Mouse (Mus musculus) yolk sac, embryonic 10.5 days (tissue): ENCODE results near the gene C1qtnf5.
A peak's percentile ranks its signal among the peaks of the same experiment; 100 is the strongest.

Experiments used
- DNase-seq: peaks from one replicate; pipeline ENCODE4 v3.0.0-alpha.2; 2017; ENCODE audit warnings: low spot score

C1qtnf5 gene

DNA sequence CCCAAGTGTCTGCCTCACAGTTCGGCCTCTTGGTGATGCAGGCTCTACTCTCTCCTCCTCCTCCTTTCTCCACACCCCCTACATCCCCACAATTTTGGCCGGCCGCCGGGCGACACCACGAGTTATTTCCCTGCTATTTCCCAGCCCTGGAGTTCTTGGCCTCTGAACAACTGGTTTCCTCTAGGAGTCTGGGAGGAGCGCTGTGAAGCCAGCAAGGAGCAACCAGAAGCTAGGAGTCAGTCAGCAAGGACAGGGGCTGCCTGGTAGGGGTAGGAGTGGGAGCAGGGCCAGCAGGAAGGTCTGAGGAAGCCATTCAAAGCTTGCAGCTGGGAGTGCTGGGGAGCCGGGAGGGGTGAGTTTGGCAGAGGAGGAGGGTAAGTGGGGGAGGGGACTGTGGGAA, at the start of gene C1qtnf5:
C1qtnf5 (plus strand) TSS at position 136 of the 400 bp plus-strand sequence.
- DNase-seq, result no peak

DNA sequence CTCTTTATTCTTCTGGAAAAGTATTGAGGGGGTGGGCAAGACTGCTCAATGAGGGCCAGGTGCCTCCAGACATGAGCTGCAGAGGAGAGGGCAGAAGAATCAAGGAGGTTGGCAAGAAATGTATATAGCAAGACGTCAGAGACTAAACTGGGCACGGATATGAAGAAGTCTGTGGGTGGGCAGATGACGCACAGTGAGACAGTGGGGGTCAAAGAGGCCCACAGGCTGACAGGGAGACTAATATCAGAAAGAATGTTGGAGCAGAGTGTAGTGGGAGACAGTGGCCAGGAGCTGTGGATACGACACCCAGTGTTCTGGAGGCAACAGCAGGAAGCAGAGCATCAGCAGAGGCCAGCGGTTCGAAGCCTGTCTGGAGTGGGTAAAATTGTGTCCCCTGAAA, 48.4 kb upstream of the C1qtnf5 start:
- no peak for DNase-seq

DNA sequence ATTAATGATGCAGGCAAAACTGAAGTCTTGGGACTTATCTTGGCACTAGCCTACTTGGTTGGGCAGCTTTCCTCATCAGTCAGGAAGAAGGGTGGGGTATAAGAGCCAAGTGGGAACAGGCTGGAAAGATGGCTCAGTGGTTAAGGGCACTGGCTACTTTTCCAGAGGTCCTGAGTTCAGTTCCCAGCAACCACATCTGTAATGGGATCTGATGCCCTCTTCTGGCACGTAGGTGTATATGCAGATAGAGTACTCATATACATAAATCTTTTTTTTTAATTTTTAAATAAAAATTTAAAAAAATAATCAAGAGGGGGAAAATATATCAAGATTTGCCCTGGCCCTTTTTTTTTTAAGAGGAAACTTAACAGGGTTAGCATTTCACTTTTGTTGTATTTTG, 41.9 kb upstream of the C1qtnf5 start:
- no peak for DNase-seq

DNA sequence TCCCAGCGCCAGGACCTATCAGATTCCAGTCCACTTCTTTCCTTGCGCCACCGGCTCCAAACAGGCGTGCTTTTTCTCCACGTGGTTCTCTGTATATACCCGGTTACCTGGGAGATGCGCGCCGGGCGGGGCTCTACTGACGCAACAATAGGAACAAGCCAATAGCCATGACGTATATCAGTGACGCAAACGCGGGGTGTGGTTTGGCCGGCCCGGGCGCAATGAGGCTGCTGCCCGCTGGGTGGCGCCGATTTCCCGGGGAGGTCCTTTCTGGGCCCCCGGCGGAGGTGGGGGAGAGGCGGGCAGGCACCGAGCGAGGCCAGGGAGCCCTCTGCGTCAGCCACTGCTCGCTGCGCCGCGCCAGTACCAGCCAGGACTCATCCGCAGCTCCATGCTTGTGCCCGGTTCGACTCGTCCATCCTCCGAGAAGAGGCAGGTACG, 40.2 kb upstream of the C1qtnf5 start, which contains the start of gene Usp2:
Usp2 (plus strand) TSS at position 237 of the 441 bp plus-strand sequence.
- peak; percentile 98 for DNase-seq

DNA sequence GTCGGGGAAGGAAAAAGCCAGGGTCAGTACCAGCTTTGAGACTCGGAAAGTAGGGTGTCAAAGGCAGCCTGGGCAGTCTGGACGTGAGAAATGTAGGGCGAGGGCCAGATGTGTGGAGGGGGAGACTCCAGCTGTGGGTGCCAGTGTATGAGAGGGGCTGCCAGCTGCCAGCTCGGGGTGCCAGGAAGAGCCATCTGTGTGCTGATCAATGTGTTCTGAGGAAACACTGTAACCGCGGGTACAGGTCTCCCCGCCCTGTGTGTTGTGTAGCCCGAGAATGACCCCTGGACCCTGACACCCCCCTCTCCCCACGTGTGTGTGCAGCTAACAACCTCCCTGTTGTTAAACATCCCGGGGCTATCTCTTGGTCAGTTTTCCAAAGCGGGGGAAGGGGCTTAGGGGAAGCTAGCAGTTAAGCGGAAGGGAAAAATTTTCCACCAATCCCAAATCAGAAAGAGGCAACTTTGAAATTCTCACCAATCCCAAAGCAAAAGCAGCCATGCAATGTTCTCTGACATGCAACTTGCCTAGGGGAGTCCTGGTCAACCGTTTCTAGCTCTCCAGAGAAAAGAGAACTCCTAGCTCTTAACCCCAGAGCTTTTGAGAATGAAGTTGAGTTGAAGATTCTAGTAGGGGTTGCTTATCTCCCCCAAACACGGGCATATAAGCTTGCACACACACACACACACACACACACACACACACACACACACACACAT, 39.6 kb upstream of the C1qtnf5 start:
- DNase-seq, result no peak

DNA sequence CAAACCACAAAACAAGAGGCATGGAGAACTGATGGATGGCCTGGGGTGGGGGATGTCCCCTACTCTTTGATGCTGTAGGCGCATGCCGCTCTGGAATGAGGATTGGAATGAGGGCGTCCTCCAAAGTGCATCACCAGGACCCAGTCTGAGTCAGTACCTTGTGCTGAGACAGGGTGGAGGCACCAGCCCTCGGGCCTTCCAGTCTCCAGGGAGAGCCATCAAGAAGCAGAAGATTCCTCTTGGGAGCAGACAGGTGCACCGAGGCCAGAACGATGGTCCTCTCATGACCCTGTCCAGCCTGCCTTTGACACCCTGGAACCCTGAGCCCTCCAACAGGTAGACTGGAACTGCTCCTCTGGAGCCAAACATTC, 39.1 kb upstream of the C1qtnf5 start:
- no peak for DNase-seq

DNA sequence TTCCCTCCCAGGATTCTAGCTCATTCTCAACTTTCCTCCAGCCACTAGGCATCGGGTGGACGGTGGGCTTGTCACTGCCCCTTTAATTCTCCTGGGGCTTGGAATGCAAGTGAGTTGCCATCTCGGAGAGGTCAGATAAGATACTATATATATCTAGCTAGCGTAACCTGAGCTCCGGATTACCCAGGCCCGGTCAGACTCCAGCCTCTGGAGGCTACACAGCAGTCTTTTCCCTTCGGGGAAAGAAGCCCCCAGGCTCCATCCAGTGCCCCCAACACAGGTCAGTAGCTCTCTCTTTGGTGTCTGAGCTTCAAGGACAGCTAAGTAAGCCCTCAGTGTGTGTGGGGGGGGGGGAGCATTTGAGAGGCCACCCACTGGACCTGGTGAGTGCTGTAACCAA, 37.8 kb upstream of the C1qtnf5 start:
- DNase-seq, result no peak

DNA sequence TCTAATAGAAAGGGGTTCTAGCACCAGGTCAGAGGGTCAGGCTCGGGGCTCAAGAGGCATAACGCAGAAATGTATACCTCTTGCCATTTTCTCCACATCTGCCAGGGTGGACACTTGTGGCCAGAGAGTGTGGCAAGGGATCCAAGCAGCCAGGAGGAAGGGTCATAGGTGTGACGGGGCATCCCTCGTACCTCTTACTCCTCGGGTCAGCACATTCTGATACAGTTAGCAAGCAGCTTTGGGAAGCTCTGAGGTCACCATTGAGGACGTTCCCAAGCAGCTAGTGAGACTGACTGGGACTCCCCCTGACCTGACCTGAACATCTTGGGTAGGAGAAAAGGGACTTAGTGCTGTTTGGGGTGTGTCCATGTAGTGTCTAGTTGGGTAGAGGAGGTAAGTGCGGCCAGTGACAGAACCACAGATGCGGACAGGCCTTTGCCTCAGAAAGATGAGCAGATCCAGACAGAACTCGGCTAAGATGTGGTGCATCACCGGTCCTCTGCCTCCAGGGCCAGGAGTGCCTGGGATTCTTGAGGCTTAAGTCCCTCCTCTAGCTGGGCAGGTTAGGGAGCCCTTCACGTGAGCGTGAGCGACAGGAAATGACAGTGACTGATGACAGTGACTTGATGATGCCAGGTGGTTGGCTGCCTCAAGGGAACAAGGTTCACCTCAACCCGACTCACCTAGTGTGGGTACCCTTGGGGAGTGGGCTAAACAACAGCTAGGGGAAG, 36.8 kb upstream of the C1qtnf5 start:
- no peak for DNase-seq

DNA sequence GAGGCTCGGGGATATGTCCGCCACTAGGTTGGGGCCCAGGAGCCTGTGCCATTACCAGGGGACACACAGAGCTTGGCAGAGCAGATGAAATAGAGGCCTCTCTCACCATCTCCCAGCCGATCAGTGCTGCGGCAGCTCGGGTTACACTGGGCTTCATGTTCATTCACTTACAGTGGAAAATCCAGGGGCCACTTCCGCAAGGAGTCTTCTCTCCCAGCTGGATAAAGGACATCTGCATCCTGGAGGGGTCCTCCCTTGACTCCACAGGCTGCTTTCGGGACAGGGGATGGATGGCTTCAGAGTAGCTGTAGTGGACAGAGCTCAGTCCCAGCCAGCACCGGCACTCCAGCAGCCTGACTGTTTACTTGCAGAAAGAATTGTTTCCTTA, 36.2 kb upstream of the C1qtnf5 start:
- no peak for DNase-seq

DNA sequence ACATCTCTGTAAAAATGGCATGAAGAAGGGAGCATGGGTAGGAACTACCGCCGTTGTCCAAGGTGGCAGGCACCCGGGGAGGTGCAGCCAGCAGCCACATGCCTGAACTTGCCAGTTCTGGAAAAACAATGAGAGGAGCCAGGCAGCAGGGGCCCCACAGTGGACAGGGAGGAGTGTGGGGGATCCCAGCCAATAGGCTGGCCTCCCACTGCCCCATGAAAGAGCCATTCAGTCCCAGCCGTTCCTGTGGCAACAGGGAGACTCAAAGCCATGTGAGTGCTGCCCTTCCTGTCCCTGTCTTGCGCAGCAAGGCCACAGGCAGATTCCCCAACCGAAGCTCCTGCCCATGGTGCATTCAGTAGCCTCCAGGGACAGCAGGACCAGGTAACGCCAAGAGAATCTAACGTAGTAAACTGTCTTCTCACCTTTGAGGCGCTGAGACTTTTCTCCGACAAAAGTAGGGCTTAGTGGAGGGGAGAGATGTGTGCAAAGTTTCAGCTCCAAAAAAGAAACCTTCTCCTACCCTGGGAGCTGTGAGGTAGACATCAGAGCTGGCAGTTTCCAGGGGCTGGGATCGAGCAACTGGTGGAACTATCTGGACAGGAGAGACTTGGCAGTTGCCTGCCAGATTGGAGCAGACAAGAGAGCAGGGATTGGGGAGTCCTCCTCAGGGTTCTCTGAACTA, 35.0 kb upstream of the C1qtnf5 start:
- DNase-seq, result no peak

DNA sequence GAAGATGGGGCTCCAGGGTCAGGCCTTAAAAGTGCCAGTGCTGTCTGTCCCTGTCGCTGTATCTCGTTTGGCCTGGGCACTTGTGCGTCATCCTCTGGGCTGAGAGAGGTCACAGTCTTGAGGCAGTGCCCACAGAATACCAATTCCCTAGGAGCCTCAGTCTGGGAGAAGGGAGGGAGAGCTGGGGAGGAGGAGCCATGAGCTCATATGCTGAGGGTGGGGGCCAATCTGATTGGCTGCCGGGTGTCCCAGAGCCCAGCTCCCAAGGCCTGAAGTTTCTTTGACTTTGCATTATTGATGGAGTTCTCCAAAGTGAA, 34.5 kb upstream of the C1qtnf5 start:
- no peak for DNase-seq

DNA sequence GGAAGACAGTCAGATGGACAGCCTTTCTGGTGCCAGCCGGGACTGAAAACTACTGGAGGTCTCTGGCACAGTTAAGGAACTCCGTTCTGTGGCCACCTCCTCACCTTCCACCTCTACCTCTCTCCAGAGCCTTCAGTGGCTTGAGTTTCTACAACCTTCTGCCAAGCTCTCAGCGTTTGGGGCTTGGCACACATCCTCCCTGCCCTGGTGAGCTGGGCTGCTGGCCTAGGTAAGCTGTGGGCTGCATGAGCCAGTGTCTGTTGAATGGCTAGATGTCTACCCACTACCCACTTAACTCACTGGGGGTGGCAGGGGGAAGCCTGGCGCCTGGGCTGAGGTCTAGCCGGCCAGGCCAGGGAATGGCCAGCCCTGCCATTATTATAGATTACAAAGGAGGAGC, 33.9 kb upstream of the C1qtnf5 start:
- no peak for DNase-seq

DNA sequence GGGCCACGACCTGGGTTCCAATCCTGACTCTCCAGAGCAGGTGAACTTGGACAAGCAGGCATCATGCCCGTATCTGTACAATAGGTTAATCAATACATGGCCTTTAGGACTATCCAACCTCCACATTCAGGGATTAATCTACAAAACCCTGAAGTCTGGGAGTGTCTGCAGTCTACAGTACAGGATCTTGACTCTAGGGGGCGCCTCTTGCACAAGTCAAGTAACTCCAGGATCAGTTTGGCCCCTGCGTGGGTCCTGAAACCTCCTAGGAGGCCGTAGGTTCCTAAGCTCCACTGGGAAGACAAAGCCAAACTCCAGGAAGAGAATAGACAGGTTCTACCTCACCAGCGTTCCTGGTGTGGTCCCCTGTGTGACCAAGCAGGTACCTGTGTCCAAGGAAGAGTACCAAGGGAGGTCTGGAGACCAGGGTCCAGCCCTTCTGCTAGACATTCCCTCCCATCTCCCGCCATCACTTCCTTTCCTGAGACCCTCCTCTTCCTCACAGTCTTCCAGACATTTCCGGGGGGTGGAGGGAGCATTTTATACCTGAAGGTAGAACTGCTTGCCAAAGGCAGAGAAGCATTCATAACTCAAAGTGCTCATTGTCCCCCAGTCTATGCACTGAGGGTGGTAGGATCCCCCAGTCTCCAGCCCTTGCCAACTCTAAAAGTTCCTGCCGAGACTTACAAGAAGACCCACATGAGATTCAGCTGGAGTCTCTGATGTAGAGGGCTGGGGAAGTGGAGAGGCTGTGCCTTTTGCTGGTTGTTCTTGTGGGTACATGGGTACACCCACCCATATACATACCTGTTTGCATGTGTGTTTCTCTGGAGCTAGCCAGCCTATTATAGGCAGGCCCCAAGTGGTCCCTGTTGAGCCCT, 32.4 kb upstream of the C1qtnf5 start:
- no peak for DNase-seq

DNA sequence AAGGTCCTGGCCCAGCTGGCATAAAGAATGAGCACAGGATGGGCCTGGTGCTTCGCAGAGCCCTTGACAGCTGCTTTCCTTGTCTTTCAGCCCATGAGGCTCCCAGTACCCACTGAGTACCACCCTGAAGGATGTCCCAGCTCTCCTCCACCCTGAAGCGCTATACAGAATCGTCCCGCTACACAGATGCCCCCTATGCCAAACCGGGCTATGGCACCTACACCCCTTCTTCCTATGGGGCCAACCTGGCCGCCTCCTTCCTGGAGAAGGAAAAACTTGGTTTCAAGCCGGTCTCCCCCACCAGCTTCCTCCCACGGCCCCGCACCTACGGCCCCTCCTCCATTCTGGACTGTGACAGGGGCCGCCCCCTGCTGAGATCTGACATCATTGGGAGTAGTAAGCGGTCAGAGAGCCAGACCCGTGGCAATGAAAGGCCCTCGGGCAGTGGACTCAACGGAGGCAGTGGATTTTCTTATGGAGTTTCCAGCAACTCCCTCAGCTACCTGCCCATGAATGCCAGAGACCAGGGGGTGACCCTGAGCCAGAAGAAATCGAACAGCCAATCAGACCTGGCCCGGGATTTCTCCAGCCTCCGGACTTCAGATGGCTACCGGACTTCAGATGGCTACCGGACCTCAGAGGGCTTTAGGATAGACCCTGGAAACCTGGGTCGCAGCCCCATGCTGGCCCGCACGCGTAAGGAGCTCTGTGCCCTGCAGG, 31.6 kb upstream of the C1qtnf5 start:
- no peak for DNase-seq

DNA sequence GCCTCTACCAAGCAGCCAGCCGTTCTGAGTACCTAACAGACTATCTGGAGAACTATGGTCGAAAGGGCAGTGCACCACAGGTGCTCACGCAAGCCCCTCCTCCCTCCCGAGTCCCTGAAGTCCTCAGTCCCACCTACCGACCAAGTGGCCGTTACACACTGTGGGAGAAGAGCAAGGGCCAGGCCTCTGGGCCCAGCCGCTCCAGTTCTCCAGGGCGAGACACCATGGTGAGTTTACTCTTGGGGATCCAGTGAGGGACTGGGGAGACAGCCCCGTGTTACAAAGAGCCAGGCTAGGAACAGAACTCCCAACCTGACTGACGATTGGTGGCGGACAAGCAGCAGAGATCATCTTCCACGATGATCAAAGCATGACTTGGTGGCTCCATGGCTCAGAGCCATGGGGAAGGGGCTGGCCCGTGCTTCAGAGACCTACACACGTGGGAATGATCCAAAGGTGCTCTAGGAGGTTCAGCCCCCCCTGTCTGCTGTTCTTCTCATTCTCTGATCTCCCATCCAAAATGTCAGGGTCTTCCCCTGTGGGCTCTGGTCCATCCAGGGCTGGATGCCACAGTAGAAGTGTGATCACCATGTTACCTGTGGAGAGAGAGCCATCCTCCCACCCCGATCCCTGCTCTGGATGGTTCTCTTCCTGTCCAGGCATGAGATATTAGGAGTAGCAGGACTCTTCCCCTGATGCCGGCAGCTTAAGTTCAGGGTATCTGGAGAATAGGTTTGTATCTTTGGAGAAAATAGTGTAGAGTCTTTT, 30.9 kb upstream of the C1qtnf5 start:
- DNase-seq, result no peak

DNA sequence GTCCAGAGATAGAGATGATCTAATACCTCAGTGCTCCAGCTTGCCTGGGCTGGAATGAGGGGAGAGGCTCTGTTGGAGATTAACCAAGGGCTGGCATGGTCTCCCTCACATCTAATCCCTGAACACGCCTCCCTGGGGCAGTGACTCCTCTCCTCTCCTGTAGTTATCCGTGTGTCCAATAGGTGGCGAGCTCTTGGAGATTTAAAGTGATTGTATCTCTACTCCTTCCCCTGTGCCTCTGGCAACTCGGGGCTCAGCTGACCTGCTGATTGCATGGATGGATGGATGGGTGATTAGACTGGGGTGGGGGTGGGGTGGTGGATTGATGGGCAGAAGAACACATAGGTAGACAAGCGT, 30.3 kb upstream of the C1qtnf5 start:
- peak; percentile 75 for DNase-seq

DNA sequence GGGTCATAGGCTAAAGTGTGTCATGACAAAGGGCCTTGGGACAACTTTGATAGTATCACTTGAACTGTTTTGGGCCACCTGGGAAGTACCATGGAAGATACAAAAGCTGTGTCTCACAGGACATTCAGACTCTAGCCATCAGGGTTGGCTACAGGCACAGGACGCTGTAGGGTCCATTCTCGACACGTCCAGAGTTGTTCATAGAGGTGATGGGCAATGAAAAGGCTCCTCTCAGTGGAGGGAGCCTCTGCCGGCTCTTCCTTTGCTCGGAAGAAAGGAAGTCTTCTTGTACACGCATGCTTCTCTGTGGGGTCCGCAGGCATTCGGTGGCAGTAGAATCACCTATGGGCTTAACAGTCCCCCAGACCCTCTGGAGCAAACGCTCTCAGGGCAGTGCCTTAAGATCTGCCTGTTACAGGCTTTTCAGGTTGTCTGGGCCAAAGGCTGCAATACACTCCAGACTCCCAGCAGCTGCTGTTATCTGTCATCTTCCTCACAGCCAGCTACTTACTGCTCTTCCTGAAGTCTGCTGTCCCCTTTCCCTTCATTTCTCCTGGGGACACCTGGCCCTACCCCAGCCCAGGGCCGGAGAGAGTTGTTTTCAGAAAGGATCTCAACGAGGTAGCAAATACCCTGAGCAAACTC, 29.7 kb upstream of the C1qtnf5 start:
- DNase-seq, result no peak

DNA sequence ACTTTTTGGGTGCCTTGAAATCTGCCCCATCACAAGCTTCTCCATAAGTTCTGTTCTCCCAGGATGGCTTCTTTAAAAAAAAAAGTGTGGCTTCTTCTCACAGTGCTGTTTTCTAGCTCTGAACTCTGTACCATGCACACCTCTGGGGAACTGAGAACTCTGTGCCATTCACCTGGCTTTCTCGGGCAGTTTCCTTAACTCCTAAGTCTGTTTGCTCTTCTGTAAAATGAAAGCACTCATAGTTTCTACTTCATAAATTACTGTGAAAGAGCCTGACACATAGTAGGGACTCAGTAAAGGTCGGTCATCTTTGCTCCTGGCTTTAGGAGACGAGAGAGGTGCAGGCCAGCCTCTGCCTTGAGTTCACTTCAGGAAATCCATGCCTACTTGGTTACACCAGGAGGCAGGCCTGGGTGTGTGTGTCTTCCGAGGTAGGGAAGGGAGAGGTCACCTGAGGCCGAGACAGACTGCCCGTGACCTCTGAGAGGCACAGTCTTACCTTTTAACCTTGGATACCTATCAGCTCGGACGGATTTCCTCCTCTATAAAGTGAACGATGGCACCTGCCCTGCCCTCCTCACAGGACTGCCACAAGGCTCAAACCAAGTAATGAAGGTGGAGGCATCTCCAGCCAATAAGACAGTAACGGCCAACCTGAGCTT, 28.8 kb upstream of the C1qtnf5 start:
- DNase-seq, result no peak

DNA sequence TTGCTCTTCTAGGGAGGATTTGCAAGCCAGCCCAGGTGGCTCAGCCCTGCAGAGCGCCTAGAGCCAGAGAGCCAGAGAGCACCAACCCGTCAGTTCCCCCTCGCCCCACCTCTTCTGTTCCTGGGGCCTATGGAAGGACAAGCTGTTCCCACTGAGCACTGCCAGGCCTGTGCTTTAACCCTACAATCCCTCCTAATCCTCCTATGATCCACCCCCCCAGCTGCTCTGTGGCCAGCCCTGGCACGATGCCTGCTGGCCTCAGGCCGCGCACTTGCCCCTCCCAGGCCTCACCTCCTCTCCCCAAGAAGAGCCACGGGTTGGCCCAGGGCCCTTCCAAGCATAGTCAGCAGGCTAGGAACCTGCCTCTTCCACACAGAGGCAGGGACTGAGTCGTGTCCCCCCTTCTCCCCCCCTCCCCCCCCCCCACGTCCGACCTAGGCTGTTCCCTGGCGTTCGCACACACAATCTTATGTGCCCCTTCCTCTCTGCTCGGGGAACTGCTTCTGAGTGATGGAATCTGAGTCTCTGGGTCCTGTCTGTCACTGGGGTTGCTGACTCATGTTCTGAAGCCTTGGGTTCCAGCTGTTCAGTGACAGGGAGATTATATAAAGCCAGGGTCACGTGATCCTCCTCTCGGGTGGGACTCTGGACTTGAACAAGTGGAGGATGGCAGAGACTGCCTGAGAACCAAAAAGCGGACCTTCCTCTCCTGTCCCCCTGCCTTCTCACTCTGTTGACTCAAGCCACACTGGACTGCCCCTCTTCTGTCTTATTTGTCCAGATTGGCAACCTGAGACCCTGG, 27.9 kb upstream of the C1qtnf5 start:
- peak; percentile 29 for DNase-seq
